Mouse (Mus musculus): ENCODE results near the gene Ap4s1. TPM values are rescaled to one million over a fixed set of nuclear protein-coding genes. Genes with fewer than 3 reads are reported as not detected.

Gene Ap4s1
- polyA plus RNA-seq, 1 experiment from 2014 or later = 38.1 TPM

Other genes with a start within 250 kb of the Ap4s1 start
- gene Coch, start 97.7 kb upstream of the Ap4s1 start, polyA plus RNA-seq (2016; fragmentation: Nextera tagmentation; extraction: Ambion mirVana) = 4.1 and 4.6 TPM in 2 replicates
- gene Strn3, start 864 bp downstream of the Ap4s1 start, polyA plus RNA-seq (2016; fragmentation: Nextera tagmentation; extraction: Ambion mirVana) = 66.5 and 68.4 TPM in 2 replicates
- gene Hectd1, start 138.5 kb downstream of the Ap4s1 start, polyA plus RNA-seq (2016; fragmentation: Nextera tagmentation; extraction: Ambion mirVana) = 43.1 and 44.6 TPM in 2 replicates